Mouse (Mus musculus) thymus, postnatal 4 days (tissue): ENCODE results near the gene Rtca.

ENCODE experiments used
- DNase-seq: peaks from one replicate; pipeline ENCODE4 v3.0.0; 2021

Rtca gene

DNA sequence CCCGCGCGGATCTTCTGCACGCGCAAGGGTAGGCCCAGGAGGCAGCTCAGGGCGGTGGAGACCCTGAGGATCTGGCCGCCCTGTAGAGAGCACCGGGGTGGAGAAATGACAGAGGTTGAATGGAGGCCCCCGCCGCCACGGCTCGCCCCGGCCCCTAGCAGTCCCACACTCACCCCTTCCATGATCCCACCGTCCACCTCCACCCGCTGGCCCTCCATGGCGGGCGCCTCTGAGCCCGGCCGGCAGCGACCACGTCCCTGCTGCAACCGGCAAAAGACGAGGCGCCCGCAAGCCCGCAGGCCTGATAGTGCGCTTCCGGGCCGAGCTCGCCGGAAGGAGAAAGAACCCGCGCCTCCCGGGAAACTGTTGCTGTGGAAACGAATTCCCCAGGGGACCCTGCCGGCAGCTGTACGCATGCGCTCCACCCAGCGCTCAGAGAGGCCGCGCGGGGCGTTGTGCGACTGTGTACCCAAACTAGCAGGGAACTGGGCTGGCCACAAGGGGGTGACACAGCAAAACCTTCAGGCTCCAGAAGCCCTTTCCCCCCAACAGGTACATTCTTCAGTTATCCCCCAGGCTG is at the start of gene Rtca:
Gene Rtca (minus strand): TSS at position 437 of the 580 bp plus-strand sequence.
- peak; percentile 97 for DNase-seq

DNA sequence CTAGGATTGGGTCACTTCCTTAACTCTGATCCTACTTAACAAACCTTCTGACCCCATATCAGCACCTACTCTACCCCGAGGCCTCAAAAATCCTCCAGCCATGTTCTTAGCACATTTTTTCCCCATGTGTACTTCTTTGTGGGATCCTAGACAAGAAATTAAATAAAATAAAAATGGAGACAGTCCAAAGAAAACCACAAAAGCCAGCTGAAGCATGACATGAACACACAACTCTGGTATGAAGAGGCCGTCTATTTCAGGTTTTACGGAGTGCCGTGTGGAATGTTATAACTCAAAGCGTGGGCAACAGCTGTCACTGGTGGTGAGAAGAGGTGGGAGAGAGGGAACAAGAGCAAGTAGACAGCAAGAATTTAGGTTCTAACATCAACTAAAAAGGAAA is 43.4 kb upstream of the Rtca start:
- no peak for DNase-seq

DNA sequence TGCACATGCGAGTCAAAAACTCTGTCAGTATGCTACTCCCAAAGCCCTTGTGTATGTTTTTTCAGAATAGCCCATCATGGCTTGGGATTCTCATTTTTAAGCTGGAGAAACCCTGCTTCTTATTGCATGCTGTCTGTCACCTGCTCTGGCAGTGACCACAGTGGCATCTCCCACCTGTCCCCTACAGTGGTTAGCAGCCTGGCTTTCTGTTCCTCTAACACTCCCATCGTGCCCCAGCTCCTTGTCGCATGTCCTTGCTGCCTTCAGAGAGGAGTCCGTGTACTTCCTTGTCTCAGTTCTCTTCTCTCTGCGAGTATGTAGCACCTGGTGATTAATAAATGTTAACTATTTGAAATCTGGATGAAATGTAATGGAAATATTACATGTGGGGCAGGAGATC is 39.4 kb upstream of the Rtca start:
- no peak for DNase-seq

DNA sequence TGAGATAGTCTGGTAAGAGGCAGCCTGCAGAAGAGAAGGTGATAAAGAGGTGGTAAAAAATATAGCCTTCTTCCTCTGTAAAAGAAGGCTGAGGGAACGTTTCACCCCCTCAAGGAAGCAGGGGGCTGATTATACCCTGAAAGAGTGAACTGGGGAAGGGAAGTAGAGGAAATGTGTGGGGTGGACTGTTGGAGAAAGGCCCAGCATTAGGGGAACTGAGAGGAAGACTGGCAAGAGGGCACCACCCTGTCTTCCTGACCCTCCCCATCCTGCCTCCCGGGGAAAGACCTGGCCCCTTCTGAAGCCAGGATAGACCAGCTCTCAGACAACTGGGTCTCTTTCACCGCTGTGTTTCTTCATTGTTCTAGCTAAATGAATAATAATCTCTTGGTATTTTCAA is 34.5 kb upstream of the Rtca start:
- no peak for DNase-seq

DNA sequence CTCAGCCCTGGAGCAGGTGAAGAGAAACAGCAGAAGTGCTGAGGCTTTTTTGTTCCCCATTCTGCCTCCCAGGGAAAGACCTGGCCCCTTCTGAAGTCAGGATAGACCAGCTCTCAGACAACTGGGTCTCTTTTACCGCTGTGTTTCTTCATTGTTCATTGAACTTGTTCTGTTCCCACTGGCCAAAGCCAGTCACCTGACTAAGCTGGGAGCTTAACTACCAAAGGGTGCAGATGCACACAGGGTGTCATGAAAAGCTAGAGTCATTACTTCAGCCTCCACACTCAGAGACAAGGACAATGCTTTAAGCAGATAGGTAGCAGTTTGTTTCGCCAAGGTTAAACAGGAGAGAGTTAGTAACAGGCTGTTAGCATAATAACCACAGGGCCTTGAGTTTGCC is 34.1 kb upstream of the Rtca start:
- DNase-seq = no peak

DNA sequence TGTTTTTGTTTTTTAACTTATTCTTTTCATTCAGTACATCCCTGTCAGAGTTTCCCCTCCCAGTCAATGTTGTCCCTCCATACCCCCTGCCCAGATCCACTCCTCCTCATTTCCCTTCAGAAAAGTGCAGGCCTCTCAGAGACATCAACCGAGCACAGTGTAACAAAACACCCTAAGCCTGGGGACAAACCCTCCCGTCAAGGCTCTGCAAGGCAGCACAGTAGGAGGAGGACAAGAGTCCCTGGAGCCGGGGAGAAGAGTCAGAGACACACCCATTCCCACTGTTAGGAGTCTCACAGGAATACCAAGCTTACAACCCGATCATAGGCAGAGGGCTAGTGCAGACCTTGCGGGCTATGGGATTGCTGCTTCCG is 29.2 kb upstream of the Rtca start:
- no peak for DNase-seq

DNA sequence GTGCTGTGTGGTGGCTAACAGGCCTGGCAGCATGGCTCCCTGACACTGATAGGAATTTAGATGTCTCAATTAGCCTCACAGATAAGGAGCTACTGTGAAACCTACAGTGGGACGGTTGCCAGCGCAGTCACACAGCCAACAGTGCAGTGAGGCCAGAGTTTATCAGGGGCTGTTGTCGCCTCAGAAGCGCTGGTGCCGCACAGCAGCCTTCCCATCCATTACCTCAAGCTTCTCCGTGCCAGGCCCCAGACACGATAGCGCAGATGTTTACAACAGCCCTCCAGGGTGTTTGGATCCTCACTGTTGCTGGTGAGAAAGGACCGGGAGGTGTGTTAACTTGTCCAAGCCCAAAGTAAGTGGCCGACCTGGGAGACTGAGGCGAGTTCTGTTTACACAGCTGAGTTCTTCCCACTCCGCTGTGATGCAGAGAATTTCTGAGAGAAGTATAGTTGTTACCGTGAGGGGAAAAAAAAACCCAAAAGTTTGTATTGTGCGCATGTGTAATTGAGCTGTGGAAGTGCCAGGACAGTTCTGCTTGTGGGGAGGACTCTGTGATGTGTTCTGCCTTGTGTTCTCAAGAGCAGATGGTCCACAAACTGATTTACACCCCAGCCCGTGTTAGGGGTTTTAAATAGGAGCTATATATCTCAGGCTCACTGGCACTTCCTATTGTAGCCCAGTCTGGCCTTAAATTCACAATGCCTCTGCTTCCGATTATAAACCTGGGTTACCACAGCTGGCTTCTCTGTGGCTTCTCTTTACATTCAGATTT is 28.6 kb upstream of the Rtca start:
- DNase-seq = no peak

DNA sequence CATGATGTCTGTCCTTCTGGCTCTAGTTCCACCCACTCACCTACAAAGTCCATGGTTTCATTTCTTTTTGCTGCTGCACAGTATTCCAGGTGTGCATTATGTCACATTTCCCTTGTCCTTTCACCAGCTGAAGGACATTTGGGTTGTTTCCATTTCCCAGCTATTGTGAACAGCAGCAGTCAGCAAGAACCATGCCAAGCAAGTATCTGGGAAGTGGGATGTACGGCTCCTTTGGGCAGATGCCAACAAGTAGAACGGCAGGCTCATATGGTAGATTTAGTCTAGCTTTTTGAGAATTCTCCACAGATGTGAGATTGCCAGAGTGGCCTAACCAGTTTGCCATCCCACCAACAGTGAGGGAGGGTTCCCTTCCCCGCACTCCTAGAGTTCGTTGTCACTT is 22.8 kb upstream of the Rtca start:
- no peak for DNase-seq

DNA sequence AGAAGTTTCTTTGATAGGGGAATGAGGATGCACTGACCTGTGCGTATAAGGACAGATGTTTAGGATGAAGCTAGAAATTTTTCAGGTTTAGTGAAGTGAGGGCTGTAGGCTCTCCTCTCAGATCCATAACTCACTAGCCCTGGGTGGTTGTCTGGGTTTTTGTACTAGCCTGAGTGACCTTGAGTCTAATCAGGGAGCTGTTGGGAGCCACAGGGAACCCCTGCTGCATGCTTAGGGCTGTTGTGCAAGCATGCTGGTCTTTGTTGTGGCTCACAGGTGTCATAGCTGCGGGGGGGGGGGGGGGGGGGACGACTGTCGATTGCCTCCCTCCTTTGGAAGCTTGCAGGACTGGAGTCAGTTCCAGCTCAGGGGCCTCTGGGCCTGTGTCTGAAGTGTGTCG is 21.7 kb upstream of the Rtca start:
- no peak for DNase-seq

DNA sequence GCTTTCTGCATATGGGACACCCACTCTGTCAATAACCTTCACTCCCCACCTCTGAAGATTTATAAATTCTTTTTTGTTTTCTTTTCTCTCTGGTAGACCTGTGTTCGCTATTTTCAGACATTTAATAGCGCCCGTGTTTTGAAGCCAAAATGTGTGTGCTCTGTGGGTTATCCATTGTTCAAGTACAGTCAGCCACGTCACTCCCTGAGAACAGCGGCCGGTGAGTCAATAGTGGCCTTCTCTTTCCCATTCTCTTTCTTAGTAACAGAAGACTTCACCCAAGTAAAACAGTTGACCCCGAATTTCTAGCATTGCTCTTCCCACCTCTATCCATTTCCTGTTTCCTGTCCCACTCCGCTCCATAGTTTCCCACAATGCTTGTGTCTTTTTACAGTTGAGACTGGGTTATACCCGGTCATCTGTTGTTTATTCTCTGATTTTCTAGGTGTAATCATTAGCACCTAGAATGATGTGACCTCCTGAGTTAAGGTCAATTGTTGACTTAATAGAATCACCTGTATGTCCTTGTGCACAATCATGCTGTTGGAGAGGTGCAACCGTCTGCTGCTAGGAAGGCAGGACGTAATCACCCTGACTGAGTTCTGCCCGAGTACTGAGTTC is 12.2 kb upstream of the Rtca start:
- no peak for DNase-seq

DNA sequence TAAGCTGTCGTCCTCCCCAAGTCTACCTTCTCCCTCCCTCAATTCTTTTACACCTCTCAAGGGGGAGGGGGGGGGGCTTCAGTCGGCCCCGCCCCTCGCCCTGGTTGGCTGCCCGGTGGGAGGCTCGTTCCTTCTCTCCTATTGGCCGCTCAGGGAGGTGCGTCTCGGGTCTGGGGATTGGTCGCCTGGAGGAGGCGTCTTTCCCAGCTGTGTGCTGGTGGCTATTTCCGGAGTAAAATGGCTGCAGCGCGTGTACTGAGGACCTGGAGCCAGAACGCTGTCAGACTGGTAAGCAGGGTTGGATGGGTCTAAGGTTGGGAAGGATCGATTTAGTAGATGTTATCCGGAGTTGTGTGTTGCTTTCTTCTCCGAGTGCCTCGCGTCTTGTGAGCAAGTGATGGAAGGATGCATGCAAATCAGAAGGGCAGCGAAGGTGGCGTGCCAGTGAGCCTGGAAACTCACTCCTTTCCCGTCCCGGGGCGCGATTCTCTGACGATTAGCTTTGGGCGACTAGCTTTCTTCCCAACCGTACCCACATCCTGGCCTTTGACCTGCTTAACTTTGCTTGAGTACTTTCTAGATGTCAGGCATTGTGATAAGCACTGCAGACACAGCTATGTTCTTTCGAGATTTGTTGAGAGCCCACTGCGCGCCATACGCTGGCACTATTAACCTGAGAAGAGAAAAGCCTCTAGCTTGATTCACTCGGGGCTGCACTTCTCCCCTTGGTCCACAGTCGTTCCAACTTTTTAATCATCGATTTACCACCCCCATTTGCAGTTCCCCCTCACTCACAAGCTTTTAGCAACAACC is 5.1 kb upstream of the Rtca start, which contains the start of gene Dbt:
Gene Dbt (plus strand): TSS at position 167 of the 813 bp plus-strand sequence.
- peak; percentile 90 for DNase-seq

DNA sequence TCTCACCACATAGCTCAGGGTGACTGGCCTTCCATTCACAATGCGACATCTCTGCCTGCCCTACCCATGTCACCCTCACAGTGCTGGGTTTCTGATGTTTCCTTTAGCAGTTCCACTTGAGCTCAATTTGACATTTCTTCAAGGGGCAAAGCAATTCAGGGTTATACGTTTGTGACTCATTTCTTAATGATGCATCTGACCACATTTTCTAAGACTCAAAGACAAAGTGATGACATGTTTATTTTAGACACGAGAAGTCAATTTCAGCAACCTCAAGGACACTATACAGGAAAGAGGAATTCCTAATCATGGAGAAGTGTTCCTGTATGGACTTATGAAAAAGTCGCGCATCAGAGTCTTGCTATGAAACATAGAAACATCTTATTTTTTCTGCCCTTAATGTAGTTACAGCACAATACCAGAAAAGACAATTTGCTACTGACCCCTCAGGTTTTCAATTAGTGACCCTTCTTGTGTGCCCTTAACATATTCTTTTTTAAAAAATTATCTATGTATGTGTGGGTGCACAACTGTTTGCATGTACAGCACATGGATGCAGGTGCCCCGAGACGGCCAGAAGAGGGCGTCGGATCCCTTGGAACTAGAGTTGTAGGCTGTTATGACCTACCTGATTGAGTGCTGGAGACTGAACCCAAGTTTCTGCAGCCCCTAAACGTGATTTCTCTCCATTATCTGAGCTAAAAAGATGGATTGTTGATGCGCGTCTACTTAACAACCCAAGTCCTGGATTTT is 4.3 kb upstream of the Rtca start:
- DNase-seq = peak; percentile 70

DNA sequence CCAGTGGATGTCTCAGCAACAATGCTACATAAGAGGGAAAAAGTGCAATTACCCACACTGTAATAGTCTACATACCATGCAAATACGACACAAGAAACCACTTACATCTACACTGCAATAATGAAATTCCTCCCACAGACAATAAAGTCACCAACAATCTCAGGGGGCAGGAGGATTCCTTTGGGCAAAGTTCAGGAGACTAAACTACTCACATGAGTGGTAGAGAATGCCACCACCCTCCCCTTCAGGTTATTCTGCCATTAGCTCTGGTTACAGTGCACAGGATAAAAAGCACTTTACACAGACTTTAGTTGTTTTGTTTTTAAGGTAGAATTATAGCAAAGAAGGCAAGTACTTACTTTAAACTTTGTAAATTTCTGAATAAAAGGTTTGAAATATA is 12.3 kb downstream of the Rtca start:
- DNase-seq = no peak

DNA sequence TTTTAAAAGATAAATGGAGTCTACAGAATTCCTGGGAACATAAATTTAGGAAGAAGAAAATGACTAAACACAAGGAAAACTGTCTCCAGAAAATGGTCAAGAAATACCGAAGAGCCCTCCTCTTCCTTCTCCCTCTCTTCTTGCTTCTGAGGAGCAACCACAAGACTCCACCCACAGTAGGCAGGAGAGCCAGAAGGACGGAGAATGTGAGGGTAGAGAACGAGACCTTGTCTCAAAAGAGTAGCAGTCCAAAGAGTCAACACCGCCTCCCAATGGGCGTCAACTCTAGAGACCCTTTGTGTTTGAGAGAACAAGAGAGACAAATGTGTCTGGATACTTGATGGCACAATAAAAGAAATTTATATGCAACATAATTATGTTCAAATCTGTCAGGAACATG is 14.3 kb downstream of the Rtca start:
- no peak for DNase-seq

DNA sequence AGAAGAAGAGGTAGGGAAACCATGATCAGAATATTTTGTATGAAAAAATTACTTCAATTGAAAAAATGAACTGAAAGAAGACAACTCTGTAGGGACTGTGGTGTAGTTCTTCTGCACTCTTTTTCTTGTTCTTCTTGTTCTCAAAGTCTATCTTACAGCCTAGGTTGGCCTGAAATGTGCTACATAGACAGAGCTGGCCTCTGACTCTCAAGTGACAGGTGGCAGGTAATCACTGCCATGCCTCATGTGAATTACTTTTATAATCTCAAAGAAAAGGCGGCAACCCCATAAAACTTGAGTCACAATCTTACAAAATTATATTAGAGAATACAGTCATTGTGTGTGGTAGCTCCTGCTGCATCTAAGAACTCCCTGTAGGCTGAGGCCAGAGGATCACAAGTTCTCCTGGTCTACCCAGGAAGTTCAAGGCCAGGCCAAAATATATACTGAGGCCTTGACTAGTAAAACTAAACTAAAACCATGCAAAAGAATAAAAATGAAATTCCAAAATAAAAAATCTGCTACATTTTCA is 16.0 kb downstream of the Rtca start:
- no peak for DNase-seq

DNA sequence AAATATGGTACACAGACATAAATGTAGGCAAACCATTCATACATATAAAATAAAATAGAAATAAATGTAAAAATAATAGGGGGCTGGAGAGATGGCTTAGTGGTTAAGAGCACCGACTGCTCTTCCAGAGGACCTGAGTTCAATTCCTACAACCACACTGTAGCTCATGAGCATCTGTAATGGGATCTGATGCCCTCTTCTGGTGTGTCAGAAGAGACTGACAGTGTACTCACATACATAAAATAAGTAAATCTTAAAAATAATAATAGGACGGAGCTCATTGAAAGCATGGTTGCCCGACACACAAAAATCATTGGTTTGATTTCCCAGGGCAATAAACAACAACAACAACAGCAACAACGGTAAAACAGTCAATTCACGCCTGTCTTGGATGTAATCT is 17.1 kb downstream of the Rtca start:
- DNase-seq = no peak

DNA sequence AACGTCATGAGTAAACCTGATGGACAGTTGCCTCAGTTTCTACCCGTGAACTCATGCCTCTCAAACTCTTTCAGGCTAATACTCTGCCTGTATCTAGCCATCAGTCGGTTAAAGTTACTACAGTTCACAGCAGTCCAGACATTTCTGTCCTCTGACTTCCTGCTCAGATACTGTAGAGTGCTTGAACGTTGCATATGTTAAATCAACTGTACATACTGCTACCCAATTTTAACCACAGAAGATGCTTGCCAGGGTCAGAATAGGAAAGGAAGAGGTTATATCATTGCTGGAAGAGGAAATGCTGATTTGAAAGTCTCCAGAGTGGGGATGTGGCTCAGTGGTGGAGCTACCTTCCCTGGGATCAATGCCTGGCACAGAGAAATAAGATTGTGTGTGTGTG is 24.7 kb downstream of the Rtca start:
- no peak for DNase-seq

DNA sequence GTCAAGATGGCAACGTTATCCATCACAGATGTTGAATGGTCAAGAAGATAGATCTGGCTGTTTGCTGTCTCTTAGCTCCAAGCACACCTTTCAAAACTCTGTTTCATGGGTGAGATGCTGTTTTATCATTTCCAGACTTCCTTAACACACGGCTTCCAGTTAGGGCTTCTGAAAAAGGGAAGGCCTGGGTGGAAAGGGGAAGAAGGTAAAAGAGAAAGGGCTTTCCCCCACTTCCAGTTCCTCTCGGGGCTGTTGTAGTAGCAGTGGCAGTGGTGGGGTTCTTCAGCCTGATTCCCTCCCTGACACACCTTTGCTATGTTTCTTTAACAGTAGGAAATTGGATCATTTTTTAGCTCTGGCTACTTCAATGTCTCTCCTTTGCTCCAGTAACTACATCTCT is 25.3 kb downstream of the Rtca start:
- no peak for DNase-seq

DNA sequence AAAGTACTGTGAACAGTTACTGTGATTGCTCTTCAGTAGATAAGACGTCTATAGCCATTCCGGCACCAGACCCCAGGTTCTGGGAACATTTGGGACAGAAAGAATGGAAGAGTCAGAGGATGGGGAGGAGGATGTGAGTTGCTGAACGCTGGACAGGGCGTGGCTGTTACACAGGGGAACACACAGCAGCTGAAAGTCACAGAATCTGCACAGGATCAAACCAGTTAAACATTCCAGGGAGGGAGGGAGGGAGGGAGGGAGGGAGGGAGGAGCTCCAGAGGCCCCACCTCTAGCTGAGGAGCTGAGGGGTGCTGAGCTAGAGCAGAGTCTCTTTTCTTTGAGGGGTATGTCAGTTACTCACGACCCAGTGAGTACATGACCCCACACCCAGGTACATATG is 27.1 kb downstream of the Rtca start:
- no peak for DNase-seq

DNA sequence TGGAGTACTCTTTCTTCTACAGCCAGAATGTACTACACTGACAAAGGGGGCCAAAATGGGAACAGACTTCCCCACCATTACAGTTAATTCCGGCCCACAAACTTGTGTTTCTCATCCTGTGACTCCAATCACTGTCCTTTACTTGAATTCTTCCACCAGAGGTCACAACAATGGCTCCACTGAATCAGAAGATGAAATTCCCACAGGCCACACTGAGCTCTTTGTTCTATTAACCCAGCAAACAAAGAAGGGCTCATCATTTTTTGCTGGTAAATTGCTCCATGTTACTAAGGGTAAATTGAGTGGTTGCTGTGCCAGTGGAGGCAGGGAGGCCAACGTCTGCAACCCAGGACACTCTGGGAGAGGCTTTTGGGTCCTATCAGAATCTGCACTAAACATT is 27.9 kb downstream of the Rtca start:
- no peak for DNase-seq

DNA sequence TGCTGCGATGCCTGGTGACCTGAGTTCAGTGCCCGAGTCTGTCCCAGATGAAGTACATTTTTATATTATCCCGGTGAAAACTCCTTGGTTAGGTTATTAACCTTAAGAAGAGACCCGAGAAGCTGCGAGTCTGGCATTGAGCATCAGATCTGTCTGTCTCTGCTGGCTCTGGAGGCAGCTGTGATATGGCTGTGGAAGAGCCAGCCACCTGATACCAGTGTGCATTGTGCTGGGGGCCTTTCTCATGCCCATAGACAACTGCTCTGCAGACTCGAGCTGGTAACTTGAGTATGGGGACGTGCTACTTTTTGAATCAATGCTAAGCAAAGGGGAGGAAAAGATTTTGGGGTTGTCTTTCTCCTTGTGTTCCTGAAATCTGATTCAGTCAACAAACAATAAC is 30.7 kb downstream of the Rtca start:
- no peak for DNase-seq

DNA sequence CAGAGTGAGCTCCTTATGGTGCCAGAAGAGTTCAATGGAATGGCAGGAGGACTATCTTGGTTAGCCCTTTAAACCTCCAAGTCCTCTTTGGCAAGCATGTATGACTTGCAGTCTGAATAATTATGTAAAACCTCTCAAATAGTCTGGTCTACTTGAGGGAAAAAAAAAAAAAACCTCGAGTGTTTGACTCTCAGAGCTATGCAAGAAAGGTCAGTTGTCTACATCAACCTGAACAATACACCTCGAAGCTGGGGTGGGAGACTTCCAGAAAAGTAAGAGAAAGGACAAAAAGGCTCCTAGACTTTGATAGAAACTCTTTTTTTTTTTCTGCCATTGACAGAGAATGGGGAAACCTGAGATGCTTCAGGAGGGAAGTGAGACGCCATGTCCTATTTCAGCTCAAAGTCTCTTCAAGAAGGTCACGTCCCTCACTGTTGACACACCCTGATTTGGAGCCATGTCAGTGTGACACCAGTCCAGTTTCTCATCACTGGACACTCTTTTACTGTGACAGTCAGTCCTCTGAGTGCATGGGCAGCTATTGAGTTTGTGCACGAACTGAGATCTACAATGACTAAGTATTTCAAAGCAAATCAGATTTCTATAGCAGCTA is 31.2 kb downstream of the Rtca start:
- no peak for DNase-seq
